Mouse (Mus musculus) heart, adult 2 months (tissue): ENCODE data around the gene Odc1. TPM values are rescaled to one million over a fixed set of nuclear protein-coding genes. Genes with fewer than 3 reads are reported as not detected.

ENCODE experiments used
- DNase-seq, 2 experiments: peaks; one replicate each; pipeline ENCODE4 v3.0.0; 2021
- H3K27ac ChIP-seq: fragments of 200-600 bp; 2 replicates; pipeline ENCODE4 v1.8.1; 2022
- H3K27me3 ChIP-seq: fragments of 200-500 bp; 2 replicates; pipeline ENCODE4 v1.6.1; 2012; ENCODE audit warnings: mild to moderate bottlenecking, low read length, inconsistent platforms, mixed read lengths; ENCODE audit not compliant: control insufficient read depth, insufficient read depth
- H3K36me3 ChIP-seq: fragments of 200-500 bp; 2 replicates; pipeline ENCODE4 v1.6.1; 2012; ENCODE audit warnings: low read length, inconsistent platforms; ENCODE audit not compliant: control insufficient read depth, insufficient read depth
- H3K4me1 ChIP-seq: fragments of 200-500 bp; 2 replicates; pipeline ENCODE4 v1.6.1; 2011; ENCODE audit warnings: low read length; ENCODE audit not compliant: control insufficient read depth, insufficient read depth
- H3K4me3 ChIP-seq: fragments of 200-600 bp; 2 replicates; pipeline ENCODE4 v1.8.1; 2022
- H3K79me2 ChIP-seq: fragments of 200-500 bp; replicated peaks from 2 replicates; pipeline ENCODE4 v1.6.1; 2012; ENCODE audit warnings: mild to moderate bottlenecking, inconsistent platforms, low read length, moderate library complexity, mixed read lengths; ENCODE audit not compliant: control insufficient read depth, insufficient read depth
- H3K9ac ChIP-seq: fragments of 200-500 bp; 2 replicates; pipeline ENCODE4 v1.6.1; 2012; ENCODE audit warnings: low read depth, mild to moderate bottlenecking, control low read depth, inconsistent platforms, low read length, mixed read lengths
- CTCF ChIP-seq: fragments of 200-600 bp; IDR thresholded peaks from 2 replicates; pipeline ENCODE4 v1.8.1; 2022; ENCODE audit warnings: antibody characterized with exemption, mild to moderate bottlenecking, moderate library complexity
- EP300 ChIP-seq: fragments of 200-500 bp; IDR thresholded peaks from 2 replicates; pipeline ENCODE4 v1.6.1; 2011; ENCODE audit warnings: low read depth, low read length, control low read depth; ENCODE audit not compliant: insufficient read depth
- POLR2A ChIP-seq: fragments of 200-500 bp; IDR thresholded peaks from 2 replicates; pipeline ENCODE4 v1.6.1; 2011; ENCODE audit warnings: mild to moderate bottlenecking, low read depth, low read length, control low read depth; ENCODE audit not compliant: insufficient read depth
- WGBS: fragments of 180-500 bp; shearing (Covaris S2); methylation state at CpG from one replicate; pipeline ENCODE4 v1.1.7; 2018; 5-methylcytosine and 5-hydroxymethylcytosine counted together
- intact Hi-C: fragments of 180-260 bp; cut with DNase I; formaldehyde crosslinking; loops from one replicate; pipeline ENCODE4 v1.15.1; 2025
- polyA plus RNA-seq: library from polyadenylated mRNA; depleted of rRNA; stranded (reverse); fragments of >200 nt; gene quantifications from 2 replicates; pipeline ENCODE4 v1.2.3, GENCODE M21; 2012
- total RNA-seq, 2 experiments: library from RNA; stranded (reverse); gene quantifications; 2 replicates each; pipeline ENCODE4 v1.2.3; 2021

Gene Odc1
- total and polyA plus RNA-seq, 3 experiments: 52.7 to 74.4 (median 72.2) TPM

DNA sequence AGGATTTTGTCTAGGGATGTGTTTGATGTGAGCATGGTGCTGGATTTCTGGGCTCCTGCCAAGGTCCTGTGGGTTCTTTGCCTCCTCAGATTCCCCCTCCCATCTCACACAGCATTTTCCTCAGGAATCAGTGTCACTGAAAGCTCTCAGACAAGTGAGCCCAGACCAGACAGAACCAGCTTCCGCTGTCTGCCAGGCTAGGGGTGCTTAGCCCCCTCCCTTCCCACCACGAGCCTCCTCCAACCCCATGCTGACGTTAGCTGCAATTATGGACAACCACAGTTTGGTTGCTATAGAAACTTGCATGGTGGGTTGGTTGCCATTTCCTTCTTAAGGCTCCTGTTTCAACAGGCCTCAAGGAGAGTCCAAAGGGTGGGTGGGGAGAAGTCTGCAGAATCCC lies 39.3 kb downstream of the Odc1 start:
- Histone ChIP-seq H3K27ac (no peak overlapping the region), H3K9ac (no peak overlapping the region), H3K36me3 (no peaks in the 10 kb centered on the region), H3K27me3 (no peaks in the 10 kb centered on the region), H3K79me2 (no peaks in the 10 kb centered on the region), H3K4me1 (no peaks in the 10 kb centered on the region), H3K4me3 (no peak overlapping the region)
- 61% methylated on average over 3 of the region's 3 CpGs for WGBS
- no peak for TF ChIP-seq POLR2A
- no peak for TF ChIP-seq EP300
- no peak for TF ChIP-seq CTCF
- intact Hi-C loops: no loop called here
- DNase-seq: no peak

DNA sequence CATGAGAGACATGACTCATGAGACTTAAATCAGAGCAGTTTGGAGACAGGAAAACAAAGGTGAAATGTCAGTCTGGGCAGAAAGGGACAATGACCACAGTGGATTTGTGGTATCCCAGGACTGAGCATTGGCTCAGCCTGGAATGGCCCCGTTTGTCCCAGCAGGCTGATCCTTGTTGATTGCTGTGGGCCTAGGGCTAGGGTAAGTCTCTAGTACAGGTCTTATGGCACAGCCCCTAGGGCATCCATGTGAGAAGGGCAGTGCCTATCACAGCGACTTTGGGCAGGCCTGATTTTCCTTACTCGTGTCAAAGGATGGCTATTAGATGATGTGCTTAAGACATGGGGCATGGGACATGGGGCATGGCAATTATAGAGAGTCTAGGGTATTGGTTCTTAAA lies 41.4 kb downstream of the Odc1 start:
- no peak overlapping the region for H3K9ac ChIP-seq
- DNase-seq: no peak
- no peaks in the 10 kb centered on the region for H3K27me3 ChIP-seq
- intact Hi-C loops: no loop called here
- TF ChIP-seq POLR2A (no peak), CTCF (no peak), EP300 (no peak)
- H3K79me2 ChIP-seq: no peaks in the 10 kb centered on the region
- H3K4me3 ChIP-seq: no peak overlapping the region
- no peaks in the 10 kb centered on the region for H3K36me3 ChIP-seq
- WGBS: 67% methylated on average over 3 of the region's 3 CpGs
- no peaks in the 10 kb centered on the region for H3K4me1 ChIP-seq
- H3K27ac ChIP-seq: no peak overlapping the region

DNA sequence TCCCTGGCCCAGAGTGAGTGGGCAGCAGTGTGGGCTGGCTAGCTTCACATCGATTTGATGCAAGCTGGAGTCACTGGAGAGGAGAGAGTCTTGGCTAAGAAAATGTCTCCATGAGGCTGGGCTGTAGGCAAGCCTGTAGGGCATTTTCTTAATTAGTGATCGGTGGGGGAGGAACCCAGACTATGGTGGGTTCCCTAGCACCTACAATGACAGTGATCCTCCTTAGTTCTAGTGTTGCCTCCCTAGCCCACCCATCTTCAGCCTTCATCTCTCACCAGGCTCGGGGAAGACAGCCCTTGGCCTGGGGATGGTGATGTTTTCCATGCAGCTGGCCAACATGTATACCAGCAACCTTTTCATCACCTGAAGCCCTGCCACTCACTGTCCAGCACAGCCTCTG lies 43.8 kb downstream of the Odc1 start:
- Histone ChIP-seq H3K27ac (no peak overlapping the region), H3K79me2 (no peaks in the 10 kb centered on the region), H3K9ac (no peak overlapping the region), H3K4me3 (no peak overlapping the region), H3K4me1 (no peaks in the 10 kb centered on the region), H3K27me3 (no peaks in the 10 kb centered on the region), H3K36me3 (no peaks in the 10 kb centered on the region)
- DNase-seq: no peak
- TF ChIP-seq POLR2A: no peak
- no peak for TF ChIP-seq EP300
- no peak for TF ChIP-seq CTCF
- intact Hi-C loops: no loop called here
- WGBS: 77% methylated on average over 3 of the region's 3 CpGs

DNA sequence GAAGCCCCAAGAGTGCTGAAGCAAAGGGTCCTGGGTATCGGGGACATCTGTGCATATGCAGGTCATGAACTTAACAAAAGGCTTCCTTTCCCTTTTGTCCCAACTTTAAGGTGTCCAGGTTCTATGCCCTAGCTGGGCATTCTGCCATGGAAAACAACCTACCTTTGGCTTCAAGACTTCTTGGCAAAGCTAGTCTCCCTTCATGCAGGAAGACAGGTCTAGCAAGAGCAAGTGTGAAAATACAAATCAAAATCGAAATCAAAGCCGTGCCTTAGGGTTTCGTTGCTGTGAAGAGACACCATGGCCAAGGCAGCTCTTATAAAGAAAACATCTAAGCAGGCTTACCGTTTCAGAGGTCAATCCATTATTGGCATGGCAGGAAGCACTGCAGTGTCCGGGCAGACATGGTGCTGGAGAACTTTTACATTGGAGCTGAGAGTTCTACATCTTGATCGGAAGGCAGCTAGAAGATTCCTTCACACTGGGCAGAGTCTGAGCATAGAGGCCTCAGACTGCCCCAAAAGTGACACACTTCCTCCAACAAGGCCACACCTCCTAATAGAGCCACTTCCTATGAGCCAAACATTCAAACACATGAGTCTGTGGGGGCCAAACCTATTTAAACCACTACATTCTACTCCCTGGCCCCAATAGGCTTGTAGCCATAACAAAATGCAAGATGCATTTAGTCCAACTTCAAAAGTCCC lies 44.5 kb downstream of the Odc1 start:
- no peaks in the 10 kb centered on the region for H3K79me2 ChIP-seq
- no peak overlapping the region for H3K27ac ChIP-seq
- TF ChIP-seq EP300 (no peak), POLR2A (no peak), CTCF (no peak)
- no peaks in the 10 kb centered on the region for H3K27me3 ChIP-seq
- no peak overlapping the region for H3K9ac ChIP-seq
- H3K36me3 ChIP-seq: no peaks in the 10 kb centered on the region
- WGBS: 86% methylated on average over 7 of the region's 7 CpGs
- intact Hi-C loops: no loop called here
- no peak overlapping the region for H3K4me3 ChIP-seq
- H3K4me1 ChIP-seq: no peaks in the 10 kb centered on the region
- DNase-seq: no peak

DNA sequence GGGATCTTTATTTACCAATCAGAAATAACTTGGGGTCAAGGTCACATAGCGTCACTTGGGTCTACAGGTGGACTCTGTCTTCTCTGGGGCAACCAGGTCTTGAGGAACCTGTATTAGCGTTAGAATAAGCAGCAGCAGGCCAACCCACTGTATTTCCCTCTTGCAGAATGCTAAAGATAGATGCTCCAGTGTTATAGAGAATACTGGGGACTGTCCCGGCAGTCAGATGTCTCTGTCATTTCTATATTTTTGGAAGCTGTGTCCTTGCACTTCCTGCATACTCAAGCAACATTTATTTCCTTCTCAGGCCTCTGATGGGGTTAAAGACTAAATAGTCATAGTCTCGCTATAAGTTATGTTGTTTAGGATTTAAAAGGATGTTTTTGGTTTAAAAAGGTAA lies 46.7 kb downstream of the Odc1 start:
- TF ChIP-seq CTCF (no peak), POLR2A (no peak), EP300 (no peak)
- Histone ChIP-seq H3K27ac (no peak overlapping the region), H3K27me3 (no peaks in the 10 kb centered on the region), H3K36me3 (no peaks in the 10 kb centered on the region), H3K9ac (no peak overlapping the region), H3K4me1 (no peaks in the 10 kb centered on the region), H3K4me3 (no peak overlapping the region), H3K79me2 (no peaks in the 10 kb centered on the region)
- 47% methylated on average over 4 of the region's 4 CpGs for WGBS
- intact Hi-C loops: no loop called here
- DNase-seq: no peak

DNA sequence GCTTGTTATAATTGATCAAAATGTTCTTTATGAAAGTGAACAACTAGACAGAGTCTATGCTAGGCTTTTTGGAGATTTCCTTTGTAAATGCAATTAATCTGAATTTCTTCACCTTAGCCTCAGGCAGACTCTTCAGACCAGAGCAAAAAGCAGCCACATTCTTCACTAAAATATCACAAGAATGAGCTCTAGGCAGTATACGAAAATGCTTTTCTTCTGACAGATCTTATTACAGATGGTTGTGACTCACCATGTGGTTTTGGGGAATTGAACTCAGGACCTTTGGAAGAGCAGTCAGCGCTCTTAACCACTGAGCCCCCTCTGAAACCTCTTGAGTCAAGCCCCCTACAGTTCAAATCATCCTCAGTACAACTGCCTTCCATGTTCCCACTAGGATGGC lies 49.4 kb downstream of the Odc1 start:
- Histone ChIP-seq H3K36me3 (no peaks in the 10 kb centered on the region), H3K4me1 (no peaks in the 10 kb centered on the region), H3K9ac (no peak overlapping the region), H3K4me3 (no peak overlapping the region), H3K27me3 (no peaks in the 10 kb centered on the region), H3K27ac (no peak overlapping the region), H3K79me2 (no peaks in the 10 kb centered on the region)
- TF ChIP-seq CTCF: no peak
- TF ChIP-seq POLR2A: no peak
- TF ChIP-seq EP300: no peak
- no peak for DNase-seq
- intact Hi-C loops: no loop called here
- 93% methylated on average over 2 of the region's 2 CpGs for WGBS
